Mouse (Mus musculus) lung, postnatal 0 days (tissue): ENCODE measurements at regions not wholly inside any gene's neighbourhood (a gene's known extent, or its start where the extent isn't known, plus 50 kb on each side); places are given as distances from the start of the nearest gene placed in this dataset.

Source experiments
- CTCF ChIP-seq: IDR thresholded peaks from 2 replicates; pipeline ENCODE4 v1.5.1; 2016; ENCODE audit warnings: antibody characterized with exemption, mild to moderate bottlenecking
- EP300 ChIP-seq: IDR thresholded peaks from 2 replicates; pipeline ENCODE4 v1.6.1; 2016; ENCODE audit warnings: antibody characterized with exemption, mild to moderate bottlenecking, control low read depth

GRCm38 (mm10) chr6:93422253-93422652 lies 479.0 kb upstream of the Adamts9 start:
- no peak for TF ChIP-seq CTCF
- no peak for TF ChIP-seq EP300
